Mouse (Mus musculus): ENCODE data around the gene Aamp.

GRCm38 (mm10) chr1:74305522-74305921, 21.0 kb upstream of the Aamp start, which contains the start of gene Tmbim1:
- TF ChIP-seq CTCF (conservative IDR thresholded peaks at IDR 0.05; ENCODE audit: low read length) (no peak), POU5F1 (IDR thresholded peaks at IDR 0.05; ENCODE audit: borderline replicate concordance, low read length) (no peak), NANOG (IDR thresholded peaks at IDR 0.05; ENCODE audit: borderline replicate concordance, low read length) (no peak)

All from E14TG2a.4 (cell line).